Mouse (Mus musculus): ENCODE results near the gene Basp1. TPM values are rescaled to one million over a fixed set of nuclear protein-coding genes. Genes with fewer than 3 reads are reported as not detected.
A peak's percentile ranks its signal among the peaks of the same experiment; 100 is the strongest.
"Not testable (repeated sequence)": the region's sequence is repeated elsewhere in the genome, so short reads cannot be mapped to it uniquely, and the experiment has no call there.

Gene Basp1
- 6.2 and 7.2 TPM in 2 replicates for polyA plus RNA-seq (2015; fragmentation: Nextera tagmentation; extraction: Ambion mirVana)

DNA sequence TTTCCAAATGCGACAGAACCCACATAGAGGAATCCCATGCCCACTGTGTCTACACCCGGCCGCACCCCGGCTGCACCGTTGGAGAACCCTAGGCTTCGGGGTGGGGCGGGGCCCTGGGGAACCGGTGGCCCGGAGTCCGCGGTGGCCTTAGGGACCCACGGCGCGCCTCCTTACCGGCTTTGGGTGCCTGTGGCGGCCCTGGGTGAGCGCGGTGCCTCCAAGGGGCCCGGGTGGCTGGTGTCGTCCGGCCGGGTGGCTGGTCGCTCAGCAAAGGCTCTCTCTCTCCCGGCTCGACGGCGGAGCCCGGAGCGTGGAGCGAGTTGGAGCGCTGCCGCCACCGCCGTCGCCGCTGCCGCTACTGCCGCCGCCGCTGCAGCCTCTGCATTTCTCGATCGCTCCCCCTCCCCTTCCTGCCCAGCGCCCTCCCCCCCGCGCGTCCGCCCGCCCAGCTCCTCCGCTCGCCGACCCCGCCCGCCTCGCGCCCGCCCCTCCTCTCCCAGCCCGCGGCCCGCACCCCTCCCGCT, at the start of gene Basp1:
Gene Basp1 (minus strand): TSS at position 387 of the 524 bp plus-strand sequence.
- WGBS = 0% methylated on average over 39 of the region's 60 CpGs

GRCm38 (mm10) chr15:25463076-25463475, 49.5 kb upstream of the Basp1 start:
- not testable (repeated sequence) for ATAC-seq (ENCODE audit: extremely low read depth, insufficient number of reproducible peaks, low FRiP score, low TSS enrichment); H3K27ac ChIP-seq (replicated peaks); H3K4me3 ChIP-seq; H3K27me3 ChIP-seq (replicated peaks); H3K9me3 ChIP-seq; H3K4me2 ChIP-seq; H3K9ac ChIP-seq; H3K36me3 ChIP-seq
- peaks cover 14% of the 10 kb centered on the region; the same call in 1 of the 2 replicates for H3K4me1 ChIP-seq

More for the DNA sequence above, at the start of gene Basp1:
- peak; percentile 16; the same call in 1 of the 2 replicates for ATAC-seq (ENCODE audit: extremely low read depth, insufficient number of reproducible peaks, low FRiP score, low TSS enrichment)
- Histone ChIP-seq H3K27ac (replicated peaks) (peak within 1 kb of the TSS; percentile 73), H3K4me2 (peak within 1 kb of the TSS; percentile 89), H3K36me3 (no peaks in the 10 kb centered on the region), H3K27me3 (replicated peaks) (peaks cover 7% of the 10 kb centered on the region; the same call in 1 of the 2 replicates), H3K9ac (peak within 1 kb of the TSS; percentile 81), H3K9me3 (no peaks in the 10 kb centered on the region), H3K4me3 (peak within 1 kb of the TSS; percentile 66), H3K4me1 (peaks cover 8% of the 10 kb centered on the region)

- no peak overlapping the region for H3K4me3 ChIP-seq
- H3K27ac ChIP-seq (replicated peaks) = no peak overlapping the region
- no peak overlapping the region for H3K9ac ChIP-seq
- WGBS = 74% methylated on average over 6 of the region's 6 CpGs
- no peaks in the 10 kb centered on the region for H3K36me3 ChIP-seq
- H3K4me1 ChIP-seq = peaks cover 14% of the 10 kb centered on the region; the same call in 1 of the 2 replicates
- H3K9me3 ChIP-seq = no peaks in the 10 kb centered on the region
- H3K4me2 ChIP-seq = no peak overlapping the region
- no peaks in the 10 kb centered on the region for H3K27me3 ChIP-seq (replicated peaks)
- no peak for ATAC-seq (ENCODE audit: extremely low read depth, insufficient number of reproducible peaks, low FRiP score, low TSS enrichment)
These were observed 48.6 kb upstream of the Basp1 start for GRCm38 (mm10) chr15:25462056-25462762.

GRCm38 (mm10) chr15:25459901-25460300, 46.3 kb upstream of the Basp1 start:
- Histone ChIP-seq H3K4me3 (no peak overlapping the region), H3K9me3 (no peaks in the 10 kb centered on the region), H3K27me3 (replicated peaks) (no peaks in the 10 kb centered on the region), H3K9ac (no peak overlapping the region), H3K4me1 (peaks cover 14% of the 10 kb centered on the region; the same call in 1 of the 2 replicates), H3K27ac (replicated peaks) (no peak overlapping the region), H3K36me3 (no peaks in the 10 kb centered on the region), H3K4me2 (peak overlapping the region; percentile 15; the same call in 1 of the 2 replicates)
- WGBS = 21% methylated on average over 7 of the region's 7 CpGs
- no peak for ATAC-seq (ENCODE audit: extremely low read depth, insufficient number of reproducible peaks, low FRiP score, low TSS enrichment)

- Histone ChIP-seq H3K36me3 (no peaks in the 10 kb centered on the region), H3K9me3 (no peaks in the 10 kb centered on the region), H3K9ac (no peak overlapping the region), H3K4me3 (no peak overlapping the region), H3K27me3 (replicated peaks) (no peaks in the 10 kb centered on the region), H3K4me2 (no peak overlapping the region), H3K4me1 (peaks cover 14% of the 10 kb centered on the region; the same call in 1 of the 2 replicates), H3K27ac (replicated peaks) (no peak overlapping the region)
- WGBS = 67% methylated on average over 2 of the region's 2 CpGs
- ATAC-seq (ENCODE audit: extremely low read depth, insufficient number of reproducible peaks, low FRiP score, low TSS enrichment) = no peak
These were observed 43.9 kb upstream of the Basp1 start for GRCm38 (mm10) chr15:25457421-25457820.

GRCm38 (mm10) chr15:25453538-25453937, 40.0 kb upstream of the Basp1 start:
- Histone ChIP-seq H3K36me3 (no peaks in the 10 kb centered on the region), H3K9ac (no peak overlapping the region), H3K27ac (replicated peaks) (no peak overlapping the region), H3K4me2 (no peak overlapping the region), H3K4me3 (no peak overlapping the region), H3K4me1 (no peaks in the 10 kb centered on the region), H3K9me3 (no peaks in the 10 kb centered on the region), H3K27me3 (replicated peaks) (no peaks in the 10 kb centered on the region)
- ATAC-seq (ENCODE audit: extremely low read depth, insufficient number of reproducible peaks, low FRiP score, low TSS enrichment) = no peak
- 80% methylated on average over 3 of the region's 3 CpGs for WGBS

GRCm38 (mm10) chr15:25449348-25449747, 35.8 kb upstream of the Basp1 start:
- Histone ChIP-seq H3K4me3 (no peak overlapping the region), H3K27me3 (replicated peaks) (peaks cover 19% of the 10 kb centered on the region), H3K9ac (no peak overlapping the region), H3K4me2 (no peak overlapping the region), H3K4me1 (peaks cover 15% of the 10 kb centered on the region), H3K27ac (replicated peaks) (no peak overlapping the region), H3K9me3 (no peaks in the 10 kb centered on the region), H3K36me3 (no peaks in the 10 kb centered on the region)
- 20% methylated on average over 1 of the region's 1 CpGs for WGBS
- no peak for ATAC-seq (ENCODE audit: extremely low read depth, insufficient number of reproducible peaks, low FRiP score, low TSS enrichment)

- Histone ChIP-seq H3K9me3 (no peaks in the 10 kb centered on the region), H3K27ac (replicated peaks) (no peak overlapping the region), H3K9ac (no peak overlapping the region), H3K27me3 (replicated peaks) (peaks cover 24% of the 10 kb centered on the region), H3K4me3 (no peak overlapping the region), H3K36me3 (no peaks in the 10 kb centered on the region), H3K4me1 (peaks cover 15% of the 10 kb centered on the region), H3K4me2 (no peak overlapping the region)
- 72% methylated on average over 4 of the region's 4 CpGs for WGBS
- ATAC-seq (ENCODE audit: extremely low read depth, insufficient number of reproducible peaks, low FRiP score, low TSS enrichment) = no peak
These were observed 35.3 kb upstream of the Basp1 start for GRCm38 (mm10) chr15:25448703-25449340.

DNA sequence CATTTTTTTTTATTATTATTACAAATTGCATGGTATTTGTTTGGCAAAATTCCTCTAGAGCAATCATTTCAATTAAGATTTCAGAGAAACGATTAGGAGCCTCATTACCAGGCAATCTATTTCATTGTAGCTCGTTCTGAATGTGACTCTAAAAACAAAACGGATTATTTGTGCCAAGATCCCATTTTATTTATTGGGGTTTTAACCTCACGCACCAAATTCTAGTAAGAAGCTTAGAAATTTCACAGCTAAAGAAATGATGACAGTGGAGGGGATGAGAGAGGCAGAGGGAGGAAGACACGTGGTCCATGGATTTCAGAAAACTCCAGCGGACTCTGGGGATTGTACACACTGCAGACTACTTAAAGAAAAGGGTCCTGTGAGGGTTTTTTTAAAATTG, 33.6 kb upstream of the Basp1 start:
- Histone ChIP-seq H3K4me2 (no peak overlapping the region), H3K27me3 (replicated peaks) (peaks cover 39% of the 10 kb centered on the region), H3K36me3 (no peaks in the 10 kb centered on the region), H3K9ac (no peak overlapping the region), H3K4me3 (no peak overlapping the region), H3K9me3 (no peaks in the 10 kb centered on the region), H3K27ac (replicated peaks) (no peak overlapping the region), H3K4me1 (peaks cover 15% of the 10 kb centered on the region)
- WGBS = 75% methylated on average over 6 of the region's 6 CpGs
- no peak for ATAC-seq (ENCODE audit: extremely low read depth, insufficient number of reproducible peaks, low FRiP score, low TSS enrichment)

- Histone ChIP-seq H3K36me3 (no peaks in the 10 kb centered on the region), H3K4me1 (peaks cover 15% of the 10 kb centered on the region), H3K4me2 (peak overlapping the region; percentile 58), H3K9ac (peak overlapping the region; percentile 56; the same call in 1 of the 2 replicates), H3K27me3 (replicated peaks) (peaks cover 44% of the 10 kb centered on the region), H3K9me3 (no peaks in the 10 kb centered on the region), H3K27ac (replicated peaks) (no peak overlapping the region), H3K4me3 (peak overlapping the region; percentile 30)
- WGBS = 40% methylated on average over 8 of the region's 8 CpGs
- ATAC-seq (ENCODE audit: extremely low read depth, insufficient number of reproducible peaks, low FRiP score, low TSS enrichment) = no peak
These were observed 32.6 kb upstream of the Basp1 start for GRCm38 (mm10) chr15:25446155-25446487.

DNA sequence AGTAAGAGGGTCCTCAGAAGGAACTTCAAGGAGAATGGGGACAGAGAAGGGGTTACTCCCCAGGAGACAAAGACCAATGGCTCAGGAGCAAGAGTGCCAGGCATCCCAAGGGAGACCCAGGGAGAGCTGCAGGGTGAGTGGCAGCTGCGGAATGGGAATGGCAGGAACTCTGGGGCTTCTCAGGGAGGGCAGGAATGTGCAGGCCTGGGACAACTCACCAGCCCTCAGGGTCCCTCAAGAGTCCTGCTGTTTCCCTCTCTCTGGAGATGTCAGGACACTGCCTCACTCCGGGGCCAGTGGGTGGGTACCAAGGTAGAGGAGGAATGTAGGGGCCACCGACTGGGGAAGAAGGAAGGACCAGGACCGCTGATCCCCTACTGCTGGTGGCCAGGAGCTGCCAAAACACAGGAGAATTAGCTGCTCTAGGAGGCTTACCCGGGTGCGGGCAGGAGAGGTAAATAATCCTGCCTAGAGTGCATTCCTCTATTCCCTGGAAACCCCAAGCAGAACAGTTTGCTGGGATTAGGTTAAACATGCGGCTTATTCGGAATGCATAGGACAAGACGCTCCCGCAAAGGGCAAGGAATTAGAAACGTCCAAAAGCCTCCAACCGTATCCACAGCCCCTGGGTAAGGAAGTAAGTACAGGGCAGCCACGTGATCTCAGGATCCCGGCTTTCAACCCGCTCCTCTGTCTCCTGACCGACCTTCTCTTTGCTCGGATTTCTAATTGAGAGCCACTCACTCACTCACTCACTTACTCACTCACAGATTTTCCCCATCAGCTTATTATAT, 32.0 kb upstream of the Basp1 start:
- Histone ChIP-seq H3K9ac (peak overlapping the region; percentile 56), H3K27me3 (replicated peaks) (peaks cover 46% of the 10 kb centered on the region), H3K9me3 (no peaks in the 10 kb centered on the region), H3K4me3 (peak overlapping the region; percentile 30), H3K36me3 (no peaks in the 10 kb centered on the region), H3K27ac (replicated peaks) (no peak overlapping the region), H3K4me2 (peak overlapping the region; percentile 58), H3K4me1 (peaks cover 15% of the 10 kb centered on the region)
- 6% methylated on average over 17 of the region's 17 CpGs for WGBS
- ATAC-seq (ENCODE audit: extremely low read depth, insufficient number of reproducible peaks, low FRiP score, low TSS enrichment) = no peak

All from heart, embryonic 13.5 days (tissue).